Mouse (Mus musculus) adipocyte (in vitro differentiated cells): ENCODE results near the gene Ushbp1.

ENCODE experiments used
- DNase-seq: peaks from one replicate; pipeline ENCODE4 v3.0.0-alpha.2; 2016; ENCODE audit warnings: low spot score

Gene Ushbp1

DNA sequence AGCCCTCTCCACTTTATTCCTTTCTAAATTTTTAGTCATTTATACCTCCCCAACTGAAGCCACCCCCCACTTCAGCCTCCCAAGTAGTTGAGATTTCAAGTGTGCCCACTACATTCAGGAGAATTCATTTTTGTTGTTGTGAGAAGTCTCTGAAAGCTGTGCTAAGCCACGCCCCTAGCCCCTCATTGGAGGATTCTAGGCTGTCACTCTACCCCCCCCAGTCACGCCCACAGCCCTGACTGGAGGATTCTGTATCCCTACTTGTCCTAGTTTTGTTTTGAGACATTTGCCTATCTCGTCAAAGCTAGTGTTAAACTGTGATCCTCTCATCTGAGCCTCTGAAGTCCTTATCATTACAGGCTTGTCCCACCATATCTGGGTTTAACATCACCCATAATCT is 2.7 kb downstream of the Ushbp1 start:
- no peak for DNase-seq

DNA sequence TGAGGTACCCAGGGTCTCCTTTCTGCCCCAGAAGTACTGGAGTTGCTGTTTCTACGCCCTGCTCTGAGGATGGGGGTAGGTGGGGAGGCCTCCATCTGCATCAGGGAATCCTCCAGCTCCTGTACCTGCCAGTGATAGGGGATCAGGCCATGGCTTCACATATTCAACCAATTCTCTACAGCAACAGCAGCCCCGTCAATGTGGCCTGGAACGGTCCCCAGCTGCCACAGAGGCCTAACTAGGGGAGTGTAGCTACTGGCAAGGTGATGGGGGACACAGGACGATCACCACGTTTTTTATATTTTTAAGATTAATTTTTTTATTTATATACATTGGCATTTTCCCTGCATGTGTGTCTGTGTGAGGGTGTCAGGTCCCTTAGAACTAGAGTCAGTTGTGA is 3.2 kb downstream of the Ushbp1 start:
- no peak for DNase-seq

DNA sequence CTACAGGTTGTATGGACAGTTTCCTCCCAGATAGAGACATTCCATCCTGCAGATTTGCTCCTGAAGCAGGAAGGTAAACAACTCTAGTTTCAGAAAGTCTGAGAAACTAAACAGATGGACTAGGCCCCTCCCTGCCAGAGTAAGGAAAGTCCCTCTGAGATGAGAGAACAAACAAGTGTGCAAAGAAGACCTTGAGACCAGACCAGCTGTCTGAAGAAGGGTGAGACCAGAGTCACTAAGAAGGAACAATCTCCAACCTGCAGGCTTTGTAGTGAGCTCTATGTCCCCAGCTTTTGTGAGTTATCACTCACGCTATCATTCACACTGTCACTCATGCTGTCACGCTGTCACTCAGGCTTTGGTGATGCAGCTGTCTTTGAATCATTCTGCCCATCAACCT is 3.9 kb downstream of the Ushbp1 start:
- no peak for DNase-seq

DNA sequence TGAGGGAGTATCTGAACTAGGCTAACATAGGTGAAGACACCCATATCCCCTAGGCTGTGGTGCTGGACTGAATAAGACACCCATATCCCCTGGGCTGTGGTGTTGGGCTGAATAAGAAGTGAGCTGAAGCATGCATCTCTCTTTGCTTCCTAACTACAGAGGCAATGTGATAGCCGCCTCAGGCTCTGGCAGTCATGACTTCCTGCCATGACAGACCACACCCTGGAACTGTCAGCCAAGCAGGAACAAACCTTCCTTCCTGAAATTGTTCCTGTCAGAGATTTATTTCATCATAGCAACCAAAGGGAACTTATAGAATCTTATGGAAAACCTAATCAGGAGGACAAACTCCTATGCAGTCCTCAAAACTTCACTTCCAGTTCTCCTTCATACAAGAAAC is 7.3 kb downstream of the Ushbp1 start:
- no peak for DNase-seq

DNA sequence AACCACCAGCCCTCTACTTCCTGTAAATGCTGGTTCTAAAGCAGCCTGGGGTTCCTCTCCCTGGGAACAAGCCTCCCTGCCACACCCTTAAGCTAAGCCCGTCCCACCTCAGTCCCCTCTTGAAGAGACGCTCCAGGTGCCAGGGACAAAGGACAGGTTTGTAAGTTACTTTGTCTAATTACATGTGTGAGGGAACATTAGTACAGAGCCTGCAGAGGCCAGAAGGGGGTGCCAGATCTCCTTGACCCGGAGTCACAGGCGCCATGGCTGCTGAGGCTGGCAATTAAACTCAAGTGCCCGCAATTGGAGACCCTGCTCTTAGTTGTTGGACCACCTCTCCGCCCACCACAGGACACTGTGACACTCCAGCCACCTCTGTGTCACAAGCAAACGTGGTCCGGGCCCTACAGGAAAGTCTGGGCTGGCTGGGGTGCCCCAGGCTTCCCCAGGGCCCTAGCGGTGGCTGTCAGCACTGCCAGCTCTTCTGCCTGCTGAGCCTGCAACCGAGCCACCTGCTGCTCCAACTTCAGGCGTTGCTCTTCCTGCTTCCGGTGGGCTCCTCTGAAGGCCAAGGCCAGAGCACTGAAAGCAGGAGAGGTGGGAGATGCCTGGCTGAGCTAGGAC is 10.3 kb downstream of the Ushbp1 start:
- no peak for DNase-seq

DNA sequence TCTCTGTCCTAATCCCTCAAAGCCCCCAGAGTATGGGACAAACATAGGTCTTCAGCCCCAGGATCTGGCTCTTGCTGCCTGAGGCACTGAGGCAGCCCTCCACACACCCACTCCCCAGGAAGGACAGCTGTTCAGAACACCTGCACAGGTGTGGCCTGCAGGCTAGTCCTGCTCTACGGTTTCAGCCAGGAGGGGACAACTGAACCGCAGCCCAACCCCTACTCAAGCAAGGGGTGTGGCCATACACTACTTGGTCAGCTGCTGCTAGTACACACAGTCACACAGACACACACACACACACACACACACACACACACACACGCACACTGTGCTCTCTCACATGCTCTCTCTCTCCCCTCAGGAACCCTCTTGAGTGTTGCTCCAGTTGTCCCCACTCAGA is 11.7 kb downstream of the Ushbp1 start:
- no peak for DNase-seq

DNA sequence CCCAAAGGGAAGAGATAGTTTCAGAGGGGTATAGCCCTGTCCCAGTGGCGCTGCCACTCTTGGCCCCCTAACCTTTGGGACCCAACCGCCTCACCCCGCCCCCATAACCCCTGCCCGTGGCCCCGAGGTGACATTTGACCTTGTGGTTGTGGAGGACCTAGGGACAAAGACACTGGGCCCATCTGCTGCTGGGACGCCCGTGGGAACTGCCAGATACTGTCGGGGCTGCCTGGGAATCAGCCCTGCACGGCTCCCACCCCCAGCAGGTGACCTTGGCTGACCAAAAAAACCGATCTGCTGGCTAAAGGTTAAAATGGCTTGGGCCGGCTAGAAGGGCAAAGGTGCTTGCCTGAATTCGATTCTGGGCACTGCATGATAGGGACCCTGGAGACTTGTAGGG is 12.2 kb downstream of the Ushbp1 start:
- DNase-seq = no peak

DNA sequence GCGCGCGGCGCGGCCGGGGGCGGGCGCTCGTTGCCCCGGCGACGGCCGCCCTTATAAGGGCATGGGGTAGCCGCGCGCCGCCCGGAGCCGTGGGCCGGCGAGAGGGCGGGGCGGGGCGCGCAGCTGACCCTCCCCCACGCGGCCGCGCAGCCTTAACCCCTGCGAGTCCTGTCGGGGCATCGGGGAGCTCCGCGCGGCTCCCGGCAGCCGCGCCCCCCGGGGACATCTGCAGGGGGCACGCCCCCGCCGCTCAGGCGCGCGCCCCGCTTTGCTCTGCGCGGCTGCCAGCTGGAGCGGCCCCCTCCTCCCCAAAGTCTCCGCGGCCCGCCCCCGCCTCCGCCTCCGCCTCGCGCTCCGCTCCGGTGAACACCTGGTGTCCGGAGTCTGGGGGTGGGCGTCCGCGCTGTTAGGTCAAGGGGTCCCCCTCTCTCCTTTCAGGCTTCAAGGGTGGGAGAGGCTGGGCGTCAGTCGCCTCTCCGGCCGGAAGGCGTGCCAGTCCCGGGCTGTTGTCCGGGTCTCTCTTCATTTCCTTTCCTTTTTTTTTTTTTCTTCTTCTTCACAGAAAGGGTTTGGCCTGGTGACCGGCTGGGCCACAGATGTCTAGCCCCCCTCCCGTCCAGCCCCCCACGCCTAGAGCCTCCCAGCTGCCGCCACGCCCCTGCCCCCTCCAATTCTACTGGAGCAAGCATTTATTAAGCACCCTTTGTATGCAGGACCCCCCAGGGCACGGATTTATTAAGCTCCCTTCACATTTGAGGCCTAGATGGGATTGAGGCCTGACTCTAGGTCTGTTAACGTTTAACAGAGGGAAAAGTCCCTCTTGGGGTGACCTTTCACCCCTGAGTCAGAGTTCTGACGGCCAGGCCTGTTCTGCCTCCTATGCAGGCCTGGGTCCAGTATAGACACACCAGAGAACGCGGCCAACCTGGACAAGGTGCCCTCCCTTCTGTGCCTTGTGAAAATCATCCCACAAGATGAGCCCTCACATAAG is 13.3 kb downstream of the Ushbp1 start:
- peak; percentile 83 for DNase-seq

DNA sequence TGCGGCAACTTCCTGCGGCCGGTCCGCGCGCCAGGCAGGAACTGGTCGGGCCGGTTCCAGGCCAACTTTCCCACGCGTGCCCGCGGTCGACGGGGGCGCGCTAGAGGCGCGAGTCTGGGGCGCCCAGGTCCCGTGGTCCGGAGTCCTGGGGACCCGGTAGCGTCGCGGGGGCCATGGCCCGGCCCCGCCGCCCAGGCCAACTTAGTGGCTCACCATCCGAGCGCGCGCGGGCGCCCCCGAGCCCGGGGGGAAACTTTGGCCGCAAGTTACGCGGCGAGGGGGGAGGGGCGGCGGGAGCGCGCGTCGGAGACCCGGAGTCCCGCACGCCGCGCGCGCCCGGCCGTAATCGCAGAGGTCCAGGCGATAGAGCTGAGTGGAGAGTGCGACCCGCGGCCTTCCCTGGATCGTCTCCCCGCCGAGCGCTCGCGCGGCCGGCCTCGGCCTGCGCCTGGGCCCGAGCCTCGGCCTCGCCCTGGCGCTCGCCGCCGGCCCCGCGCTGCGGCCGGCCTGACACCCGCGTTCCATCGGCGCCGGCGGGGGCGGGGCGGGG is 14.1 kb downstream of the Ushbp1 start, which contains the start of gene Nr2f6:
TSS of gene Nr2f6 (minus strand) at position 540 of the 550 bp plus-strand sequence.
- peak; percentile 71 for DNase-seq

DNA sequence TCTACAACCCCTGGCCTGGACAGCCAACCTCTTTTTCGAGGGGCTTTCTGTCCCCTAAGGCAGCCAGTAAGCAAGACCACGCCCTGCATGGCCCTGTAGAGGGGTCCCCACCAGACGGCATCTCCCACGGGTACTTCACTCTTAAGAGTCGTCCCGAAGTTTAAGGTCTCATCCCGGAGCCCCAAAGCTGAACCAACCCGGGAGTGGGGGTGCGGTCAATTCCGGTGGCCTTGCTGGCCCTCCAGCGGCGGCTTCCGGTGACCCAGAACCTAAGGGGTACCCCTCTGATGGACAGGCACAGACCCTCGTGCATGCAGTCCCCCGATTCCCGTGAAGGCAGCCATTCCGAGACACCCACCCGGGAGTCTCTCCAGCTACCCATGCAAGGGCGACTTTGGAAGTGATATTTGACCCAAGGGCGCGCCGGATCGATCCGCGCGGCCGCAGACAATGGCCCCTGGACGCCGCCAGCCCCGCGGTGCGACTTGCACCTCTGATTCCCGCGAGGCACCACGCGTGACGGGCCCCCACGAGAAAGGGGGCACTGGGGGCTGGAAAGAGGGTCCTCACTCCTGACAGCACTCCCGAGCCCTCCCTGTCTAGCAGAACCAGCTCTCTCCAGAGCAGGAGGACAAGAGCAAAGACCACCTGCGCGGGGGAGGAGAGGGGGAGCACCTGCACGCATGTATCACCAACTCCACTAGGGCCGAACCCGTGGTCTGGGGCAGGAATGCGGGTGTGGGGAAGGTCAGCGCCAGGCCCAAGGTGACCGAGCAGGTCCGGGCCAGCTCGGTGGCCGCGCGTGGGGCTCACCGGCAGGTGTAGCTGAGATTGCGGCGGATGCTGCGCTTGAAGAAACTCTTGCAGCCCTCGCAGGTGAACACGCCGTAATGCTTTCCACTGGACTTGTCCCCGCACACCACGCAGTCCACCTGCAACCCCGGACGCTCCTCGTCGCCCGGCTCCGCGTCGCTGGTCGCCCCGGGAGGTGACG is 15.1 kb downstream of the Ushbp1 start:
- no peak for DNase-seq

DNA sequence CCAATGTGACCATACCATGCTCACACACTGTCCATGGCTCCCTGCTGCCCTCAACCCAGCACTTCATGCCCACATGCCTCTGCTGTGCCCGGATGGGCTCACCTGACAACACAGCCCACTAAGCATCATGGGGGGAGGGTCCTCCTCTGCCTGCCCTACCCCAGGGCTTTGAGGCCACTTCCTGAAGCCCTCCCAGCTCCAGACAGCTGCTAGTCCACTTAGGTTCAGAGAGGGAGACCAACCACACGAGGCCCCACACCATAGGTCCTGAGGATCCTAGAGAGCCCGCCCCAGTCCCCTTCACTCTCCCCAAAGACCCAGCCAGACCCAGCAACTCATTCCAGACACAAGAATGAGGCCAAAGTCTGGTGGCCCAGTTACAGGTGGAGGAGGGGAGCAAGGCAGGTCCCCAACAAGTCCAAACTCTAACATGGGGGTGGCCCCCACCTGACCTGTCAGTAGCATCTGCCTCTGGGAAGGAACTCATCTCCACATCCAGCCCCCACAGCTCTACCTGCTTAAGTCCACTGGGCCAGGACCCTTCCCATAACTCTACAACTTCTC is 16.0 kb downstream of the Ushbp1 start:
- no peak for DNase-seq

DNA sequence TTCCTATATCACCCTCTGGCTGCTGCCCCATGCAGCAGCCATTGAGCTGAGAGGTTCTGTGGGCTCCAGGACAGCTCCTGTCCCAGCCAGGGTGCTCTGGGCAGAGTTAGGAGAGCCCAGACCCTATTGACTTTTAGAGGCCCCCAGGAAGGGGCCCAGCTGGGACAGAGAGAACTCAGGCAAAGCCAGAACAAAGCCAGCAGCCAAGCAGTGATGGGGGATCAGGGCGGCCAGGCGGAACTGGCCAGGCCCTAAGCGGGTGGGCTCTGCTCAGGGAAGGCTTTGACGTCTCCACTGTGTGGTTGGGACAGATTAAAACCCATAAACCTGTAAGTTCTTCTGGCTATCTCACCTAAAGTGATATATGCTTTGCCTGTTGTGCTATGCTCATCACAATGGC is 16.6 kb downstream of the Ushbp1 start:
- DNase-seq = no peak

DNA sequence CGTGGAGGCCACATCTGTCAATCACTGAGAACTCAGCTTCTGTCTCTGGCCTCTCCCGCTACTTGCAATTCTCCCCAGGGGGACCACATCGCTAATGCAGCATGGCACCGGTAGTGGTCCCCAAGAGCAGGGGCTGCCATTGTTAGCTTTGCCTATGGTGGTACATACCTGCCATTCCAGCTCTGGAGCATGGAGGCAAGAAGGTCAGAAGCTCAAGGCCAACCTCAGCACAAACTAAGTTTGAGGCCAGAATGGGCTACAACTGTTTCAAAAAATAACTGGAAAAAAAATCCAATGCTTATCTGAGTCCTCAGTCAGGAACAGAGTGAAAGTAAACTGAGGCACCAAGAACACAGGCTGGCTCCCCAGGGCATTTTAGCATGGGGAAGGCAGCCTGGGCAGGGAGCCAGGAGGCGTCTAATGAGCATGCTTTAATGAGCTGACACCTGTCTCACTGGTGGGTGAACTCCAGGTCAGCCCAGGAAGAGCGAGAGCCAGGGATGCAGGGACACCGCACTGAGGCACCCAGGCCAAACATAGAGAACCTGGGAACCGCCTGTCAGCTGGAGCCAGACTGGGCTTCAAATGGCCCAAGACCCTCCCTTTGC is 19.1 kb downstream of the Ushbp1 start:
- no peak for DNase-seq

DNA sequence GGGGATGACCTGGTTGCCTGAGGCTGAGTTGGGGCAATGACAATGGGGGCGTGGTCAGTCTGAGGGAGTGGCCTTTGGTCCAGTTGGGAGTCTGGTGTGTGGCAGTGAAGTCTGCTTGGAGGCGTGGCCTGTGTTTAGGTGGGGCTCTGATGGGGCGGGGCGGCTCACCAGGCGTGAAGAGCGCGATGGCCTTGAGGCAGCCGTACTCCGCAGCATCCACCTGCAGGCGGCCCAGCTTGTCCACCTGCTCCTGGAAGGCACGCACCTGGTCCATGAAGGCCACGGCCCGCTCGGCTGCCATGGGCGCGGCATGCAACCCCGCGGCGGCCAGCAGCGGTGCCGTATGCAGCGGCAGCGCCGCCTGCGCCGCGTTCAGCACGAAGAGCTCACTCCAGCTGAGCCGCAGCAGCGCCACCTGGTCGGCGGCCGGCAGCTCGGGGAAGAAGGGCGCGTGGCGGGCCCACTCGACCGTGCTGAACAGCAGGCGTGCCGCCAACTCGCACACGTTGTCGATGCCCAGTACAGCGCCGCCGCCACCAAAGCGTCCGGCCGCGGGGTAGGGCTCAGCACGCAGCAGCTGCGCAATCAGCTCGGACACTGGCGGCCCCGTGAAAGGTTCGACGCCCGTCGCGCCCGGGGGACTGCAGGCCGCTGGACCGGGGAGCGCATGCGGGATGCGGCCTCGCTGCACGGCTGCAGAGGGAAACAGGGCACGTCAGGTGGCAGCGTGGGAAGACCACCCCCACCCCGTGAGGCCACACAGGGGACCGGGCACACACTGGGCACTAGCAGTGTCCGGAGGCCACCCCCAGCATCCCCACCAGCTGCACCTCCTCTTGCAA is 19.8 kb downstream of the Ushbp1 start:
- DNase-seq = no peak

DNA sequence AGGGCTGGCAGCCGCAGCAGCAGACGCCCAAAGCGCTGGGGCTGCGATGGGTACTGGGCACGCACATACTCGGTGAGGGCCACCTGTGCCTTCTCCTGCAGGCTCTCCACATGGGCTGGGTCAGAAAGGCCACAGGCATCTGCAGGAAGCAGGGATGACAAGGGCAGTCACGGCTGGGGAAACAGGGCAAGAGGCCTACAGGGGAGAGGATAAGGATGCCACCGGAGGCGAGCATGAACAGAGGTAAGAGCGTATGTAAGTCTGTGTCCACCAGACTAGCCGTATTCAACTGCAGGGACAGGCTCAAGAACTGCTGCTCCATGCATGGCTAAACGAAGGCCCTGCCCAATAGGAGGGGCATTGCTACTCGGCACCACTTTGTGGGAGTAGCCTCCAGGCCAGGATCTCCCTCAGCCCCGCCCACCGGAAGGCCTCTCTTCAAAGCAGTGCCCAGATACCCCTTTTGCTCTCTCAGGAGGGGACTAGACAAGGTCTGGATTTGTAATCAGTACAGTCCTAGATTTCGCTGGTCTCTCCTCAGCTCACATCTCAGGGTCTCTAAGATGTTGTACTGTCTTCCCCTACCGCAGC is 20.9 kb downstream of the Ushbp1 start:
- DNase-seq = no peak

DNA sequence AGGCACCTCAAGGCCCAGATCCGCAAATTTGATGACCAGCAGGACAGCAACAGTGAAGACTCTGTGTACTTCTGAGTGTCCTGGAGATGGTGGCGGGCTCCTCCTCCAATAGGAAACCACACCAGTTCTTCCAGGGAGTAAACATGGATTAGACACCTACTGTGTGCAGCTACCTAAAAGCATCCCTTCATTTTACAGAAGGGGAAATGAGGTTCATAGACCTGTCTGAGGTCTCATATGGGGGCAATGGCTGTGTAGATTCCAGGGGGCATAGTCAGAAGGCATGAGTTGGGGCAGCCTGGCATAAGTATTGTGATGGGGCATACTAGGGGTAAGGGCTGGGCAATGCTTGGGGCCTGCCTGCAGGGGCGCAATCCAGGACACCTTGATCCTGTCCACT is 22.6 kb downstream of the Ushbp1 start:
- no peak for DNase-seq

DNA sequence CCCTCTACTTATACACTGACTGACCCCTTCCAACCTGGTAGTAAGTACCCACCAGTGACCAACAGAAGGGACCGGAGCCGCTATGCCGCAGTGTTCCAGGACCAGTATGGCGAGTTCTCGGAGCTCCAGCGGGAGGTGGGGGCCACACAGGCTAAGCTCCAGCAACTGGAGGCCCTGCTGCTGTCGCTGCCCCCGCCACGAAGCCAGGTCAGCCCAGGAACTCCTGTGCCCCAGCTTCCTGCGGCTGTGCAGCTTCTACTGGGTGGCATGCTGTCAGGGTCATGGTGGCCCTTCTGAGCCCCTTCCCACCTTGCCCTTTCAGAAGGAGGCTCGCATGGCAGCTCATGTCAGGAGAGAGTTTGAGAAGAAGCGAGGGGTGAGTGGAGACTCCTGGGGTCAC is 23.2 kb downstream of the Ushbp1 start:
- DNase-seq = no peak

DNA sequence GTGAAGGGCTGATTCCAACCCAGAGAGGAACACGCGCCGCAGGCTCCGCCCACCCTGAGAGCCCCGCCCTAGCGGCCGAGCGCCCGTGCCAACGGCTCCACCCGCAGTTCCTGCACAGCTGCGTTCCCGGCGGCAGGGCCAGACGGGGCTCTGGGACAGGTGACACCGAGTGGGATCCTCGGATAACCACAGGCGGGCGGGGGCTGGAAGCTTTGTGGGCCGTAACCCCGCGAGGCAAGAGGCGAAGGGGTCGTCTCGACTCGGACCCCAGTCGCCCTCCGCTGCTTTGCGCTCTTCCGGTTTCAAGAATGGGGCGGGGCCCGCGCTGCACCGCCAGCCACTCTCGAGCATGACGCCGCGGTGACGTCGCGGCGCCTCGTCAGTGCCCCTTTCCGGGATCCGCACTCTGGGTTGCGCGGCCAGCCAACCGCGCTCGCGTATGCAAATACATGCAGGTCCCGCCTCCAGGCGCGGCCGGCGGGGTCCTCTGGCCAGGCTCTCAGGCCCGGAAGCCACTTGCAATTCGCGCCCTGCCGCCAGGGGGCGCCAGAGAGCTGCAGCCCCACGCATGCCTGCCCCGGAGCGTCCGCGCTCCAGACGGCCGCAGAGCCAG is 24.3 kb downstream of the Ushbp1 start, which contains the start of gene Ocel1:
TSS of gene Ocel1 (plus strand) at position 63 of the 613 bp plus-strand sequence.
- peak; percentile 96 for DNase-seq

DNA sequence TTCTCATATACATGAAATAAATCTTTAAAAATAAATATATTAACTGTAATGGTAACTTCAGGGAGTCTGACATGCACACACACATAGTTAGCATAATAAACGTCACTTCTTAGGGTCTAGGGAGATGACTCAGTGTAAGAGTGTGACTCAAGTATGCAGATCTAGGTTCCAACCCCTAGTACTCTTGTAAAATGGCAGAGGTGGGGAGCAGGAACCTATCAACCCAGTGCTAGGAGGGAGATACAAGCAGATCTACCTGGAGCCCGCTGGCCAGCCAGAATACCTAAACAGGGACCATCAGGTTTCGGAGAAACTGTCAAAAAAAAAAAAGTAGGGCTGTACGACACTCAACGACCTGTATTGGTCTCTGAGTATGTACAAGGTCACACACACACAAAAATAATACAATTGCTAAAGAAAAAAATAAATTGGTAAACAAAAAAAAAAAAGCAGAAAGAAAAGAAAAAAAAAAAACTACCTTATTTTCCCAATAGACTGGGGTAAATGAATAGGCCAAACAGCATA is 24.8 kb downstream of the Ushbp1 start:
- no peak for DNase-seq
